Mouse (Mus musculus) MEL (cell line): Measurements from ENCODE around the gene Adamts1. TPM values are rescaled to one million over a fixed set of nuclear protein-coding genes. Genes with fewer than 3 reads are reported as not detected.
A peak's percentile ranks its signal among the peaks of the same experiment; 100 is the strongest.

Source experiments
- DNase-seq: peaks from one replicate; pipeline ENCODE4 v3.0.0; 2011; ENCODE audit warnings: low read depth, low spot score
- H3K27ac ChIP-seq: 2 replicates; pipeline ENCODE4 v1.5.1; 2012; ENCODE audit warnings: low read depth, mild to moderate bottlenecking, control low read depth, low read length, moderate library complexity; ENCODE audit not compliant: control insufficient read depth
- H3K27me3 ChIP-seq, 2 experiments: fragments of 150-350 bp in 1 of 2; sonication (generic) in 1 of 2; 2 replicates each; pipeline ENCODE4 v1.6.1; 2012; ENCODE audit warnings: low read length in 2 of 2, mild to moderate bottlenecking in 2 of 2, improper control_type of control experiment in 1 of 2, moderate library complexity in 1 of 2; ENCODE audit not compliant: insufficient read depth in 2 of 2, control insufficient read depth in 1 of 2
- H3K36me3 ChIP-seq, 2 experiments: 2 replicates each; pipeline ENCODE4 v1.6.1; 2012 to 2014; ENCODE audit warnings: low read length in 2 of 2, improper control_type of control experiment in 1 of 2, inconsistent platforms in 1 of 2, mild to moderate bottlenecking in 1 of 2; ENCODE audit not compliant: insufficient read depth in 2 of 2, control insufficient read depth in 1 of 2
- H3K4me1 ChIP-seq, 2 experiments: fragments of 150-350 bp in 1 of 2; sonication (generic) in 1 of 2; 2 replicates each; pipeline ENCODE4 v1.6.1; 2012; ENCODE audit warnings: low read length in 2 of 2, improper control_type of control experiment in 1 of 2, mild to moderate bottlenecking in 1 of 2; ENCODE audit not compliant: insufficient read depth in 2 of 2, control insufficient read depth in 1 of 2
- H3K4me3 ChIP-seq, 2 experiments: fragments of 150-350 bp in 1 of 2; sonication (generic) in 1 of 2; 2 replicates each; pipeline ENCODE4 v1.5.1; 2012; ENCODE audit warnings: low read depth in 2 of 2, low read length in 2 of 2, mild to moderate bottlenecking in 2 of 2, moderate library complexity in 2 of 2, control low read depth in 1 of 2, improper control_type of control experiment in 1 of 2; ENCODE audit not compliant: control insufficient read depth in 1 of 2, insufficient read depth in 1 of 2
- H3K79me2 ChIP-seq: 2 replicates; pipeline ENCODE4 v1.6.1; 2012; ENCODE audit warnings: mild to moderate bottlenecking, low read length, moderate library complexity; ENCODE audit not compliant: control insufficient read depth, poor library complexity, insufficient read depth
- H3K9ac ChIP-seq: 2 replicates; pipeline ENCODE4 v1.6.1; 2012; ENCODE audit warnings: low read depth, mild to moderate bottlenecking, control low read depth, low read length, moderate library complexity; ENCODE audit not compliant: control insufficient read depth, poor library complexity, severe bottlenecking
- H3K9me3 ChIP-seq: fragments of 150-350 bp; sonication (generic); replicated peaks from 2 replicates; pipeline ENCODE4 v1.6.1; 2012; ENCODE audit warnings: mild to moderate bottlenecking, low read length, improper control_type of control experiment, moderate library complexity; ENCODE audit not compliant: insufficient read depth
- E2F4 ChIP-seq: IDR thresholded peaks from 2 replicates; pipeline ENCODE4 v1.6.1; 2011; ENCODE audit warnings: low read depth, low read length, improper control_type of control experiment, borderline replicate concordance
- EP300 ChIP-seq, 2 experiments: IDR thresholded peaks; 2 replicates each; pipeline ENCODE4 v1.6.1; 2011; ENCODE audit warnings: improper control_type of control experiment in 2 of 2, low read length in 2 of 2, low read depth in 1 of 2, mild to moderate bottlenecking in 1 of 2
- ETS1 ChIP-seq: IDR thresholded peaks from 2 replicates; pipeline ENCODE4 v1.6.1; 2012; ENCODE audit warnings: low read depth, mild to moderate bottlenecking, inconsistent platforms, low read length, improper control_type of control experiment, moderate library complexity
- GABPA ChIP-seq: IDR thresholded peaks from 2 replicates; pipeline ENCODE4 v1.6.1; 2012; ENCODE audit warnings: low read depth, mild to moderate bottlenecking, inconsistent platforms, low read length, improper control_type of control experiment, moderate library complexity
- HCFC1 ChIP-seq: IDR thresholded peaks from 2 replicates; pipeline ENCODE4 v1.6.1; 2012; ENCODE audit warnings: low read depth, mild to moderate bottlenecking, inconsistent platforms, low read length, improper control_type of control experiment, moderate library complexity
- KAT2A ChIP-seq: conservative IDR thresholded peaks from 2 replicates; pipeline ENCODE4 v1.6.1; 2012; ENCODE audit warnings: low read depth, low read length, improper control_type of control experiment, inconsistent platforms
- MAX ChIP-seq: IDR thresholded peaks from 2 replicates; pipeline ENCODE4 v1.6.1; 2011; ENCODE audit warnings: low read length, improper control_type of control experiment
- MAZ ChIP-seq: IDR thresholded peaks from 2 replicates; pipeline ENCODE4 v1.6.1; 2012; ENCODE audit warnings: low read depth, mild to moderate bottlenecking, inconsistent platforms, low read length, improper control_type of control experiment
- MEF2A ChIP-seq: IDR thresholded peaks from 2 replicates; pipeline ENCODE4 v1.6.1; 2014; ENCODE audit warnings: low read depth, mild to moderate bottlenecking, inconsistent platforms, low read length, improper control_type of control experiment; ENCODE audit not compliant: poor library complexity, insufficient replicate concordance, severe bottlenecking; ENCODE audit errors: extremely low read depth
- MYB ChIP-seq: IDR thresholded peaks from 2 replicates; pipeline ENCODE4 v1.6.1; 2011; ENCODE audit warnings: mild to moderate bottlenecking, low read depth, low read length, improper control_type of control experiment
- NELFE ChIP-seq: IDR thresholded peaks from 2 replicates; pipeline ENCODE4 v1.6.1; 2011; ENCODE audit warnings: low read depth, low read length, improper control_type of control experiment
- NRF1 ChIP-seq: IDR thresholded peaks from 2 replicates; pipeline ENCODE4 v1.6.1; 2014; ENCODE audit warnings: low read depth, mild to moderate bottlenecking, inconsistent platforms, low read length, improper control_type of control experiment, moderate library complexity; ENCODE audit not compliant: poor library complexity, insufficient read depth, severe bottlenecking
- POLR2A ChIP-seq, 2 experiments: IDR thresholded peaks; 2 replicates each; pipeline ENCODE4 v1.6.1; 2011 to 2012; ENCODE audit warnings: low read length in 2 of 2, mild to moderate bottlenecking in 2 of 2, control low read depth in 1 of 2, improper control_type of control experiment in 1 of 2, low read depth in 1 of 2, moderate library complexity in 1 of 2; ENCODE audit not compliant: control insufficient read depth in 1 of 2, insufficient read depth in 1 of 2, poor library complexity in 1 of 2
- POLR2AphosphoS5 ChIP-seq: IDR thresholded peaks from 2 replicates; pipeline ENCODE4 v1.6.1; 2012; ENCODE audit warnings: low read depth, borderline replicate concordance, mild to moderate bottlenecking, inconsistent platforms, low read length, moderate library complexity, mixed read lengths
- TBP ChIP-seq: IDR thresholded peaks from 2 replicates; pipeline ENCODE4 v1.8.0; 2011; ENCODE audit warnings: low read depth, low read length, improper control_type of control experiment
- ZNF384 ChIP-seq: IDR thresholded peaks from 2 replicates; pipeline ENCODE4 v1.6.1; 2012; ENCODE audit warnings: low read depth, mild to moderate bottlenecking, inconsistent platforms, low read length, improper control_type of control experiment
- polyA plus RNA-seq, 2 experiments: library from polyadenylated mRNA; stranded (reverse) in 1 of 2; unstranded in 1 of 2; fragments of >175 nt in 1 of 2; fragments of >200 nt in 1 of 2; gene quantifications; 2 replicates each; pipeline versions ENCODE4 v1.2.1 to v1.2.4; 2012; ENCODE audit warnings: low replicate concordance in 2 of 2, low read depth in 1 of 2; ENCODE audit not compliant: insufficient read length in 2 of 2, insufficient read depth in 1 of 2, missing spikeins in 1 of 2
- total RNA-seq: library from RNA; depleted of rRNA; stranded (reverse); fragments of 300-350 nt; gene quantifications from 2 replicates; pipeline ENCODE4 v1.2.3, GENCODE M21; 2012

Adamts1 gene
- total and polyA plus RNA-seq, 3 experiments = not detected

GRCm38 (mm10) chr16:85781076-85781475, 21.8 kb downstream of the Adamts1 start:
- Histone ChIP-seq H3K27ac (no peak overlapping the region), H3K9me3 (no peaks in the 10 kb centered on the region)

DNA sequence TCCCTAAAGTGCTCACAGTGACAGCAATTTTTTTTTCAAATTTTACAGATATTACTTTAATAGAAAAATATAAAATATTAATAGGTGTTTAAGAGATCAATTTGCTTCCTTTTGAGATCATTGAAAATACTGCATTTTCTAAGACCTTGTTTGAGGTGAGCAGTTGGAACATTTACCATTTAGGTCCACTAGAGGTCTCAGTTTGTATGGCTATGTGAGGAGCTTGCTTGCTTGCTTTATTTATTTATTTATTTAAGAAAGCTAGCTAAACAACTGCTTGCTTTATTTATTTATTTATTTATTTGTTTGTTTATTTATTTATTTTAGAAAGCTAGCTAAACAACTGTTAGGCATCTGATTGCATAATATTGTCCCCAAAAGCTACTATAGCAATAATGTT, 23.1 kb downstream of the Adamts1 start:
- Histone ChIP-seq H3K4me1 (no peaks in the 10 kb centered on the region), H3K27me3 (no peaks in the 10 kb centered on the region), H3K36me3 (no peaks in the 10 kb centered on the region), H3K9ac (no peak overlapping the region), H3K79me2 (no peaks in the 10 kb centered on the region), H3K4me3 (no peak overlapping the region), H3K27ac (no peak overlapping the region), H3K9me3 (no peaks in the 10 kb centered on the region)
- DNase-seq = peak; percentile 2
- TF ChIP-seq MEF2A = no peak
- no peak for TF ChIP-seq HCFC1
- TF ChIP-seq TBP = no peak
- TF ChIP-seq ZNF384 = no peak
- TF ChIP-seq ETS1 = no peak
- no peak for TF ChIP-seq NELFE
- no peak for TF ChIP-seq KAT2A
- TF ChIP-seq GABPA = no peak
- TF ChIP-seq E2F4 = no peak
- no peak for TF ChIP-seq POLR2A (IDR thresholded peaks at IDR 0.05; ENCODE audit: control insufficient read depth in 1 of 2, insufficient read depth in 1 of 2, low read depth in 1 of 2, low read length in 2 of 2, poor library complexity in 1 of 2)
- no peak for TF ChIP-seq NRF1

More at GRCm38 (mm10) chr16:85781076-85781475, 21.8 kb downstream of the Adamts1 start:
- Histone ChIP-seq H3K9ac (no peak overlapping the region), H3K79me2 (no peaks in the 10 kb centered on the region), H3K27me3 (no peaks in the 10 kb centered on the region), H3K4me1 (no peaks in the 10 kb centered on the region)
- DNase-seq = no peak
- TF ChIP-seq MYB = no peak
- TF ChIP-seq, all 39 proteins: peak for 0
- H3K36me3 ChIP-seq = no peaks in the 10 kb centered on the region
- H3K4me3 ChIP-seq = no peak overlapping the region

GRCm38 (mm10) chr16:85772272-85772671, 30.6 kb downstream of the Adamts1 start:
- Histone ChIP-seq H3K9me3 (no peaks in the 10 kb centered on the region), H3K4me3 (no peak overlapping the region), H3K79me2 (no peaks in the 10 kb centered on the region), H3K4me1 (no peaks in the 10 kb centered on the region), H3K27ac (no peak overlapping the region), H3K27me3 (no peaks in the 10 kb centered on the region), H3K36me3 (no peaks in the 10 kb centered on the region), H3K9ac (no peak overlapping the region)
- TF ChIP-seq MYB (no peak), MAX (no peak), POLR2AphosphoS5 (no peak), MAZ (no peak), EP300 (IDR thresholded peaks at IDR 0.05; ENCODE audit: low read depth in 1 of 2, low read length in 2 of 2) (no peak), POLR2A (IDR thresholded peaks at IDR 0.05; ENCODE audit: control insufficient read depth in 1 of 2, insufficient read depth in 1 of 2, low read depth in 1 of 2, low read length in 2 of 2, poor library complexity in 1 of 2) (no peak)
- DNase-seq = no peak
